Mouse (Mus musculus): ENCODE data around the gene Phf10.

GRCm38 (mm10) chr17:14907136-14907535 lies 53.9 kb downstream of the Phf10 start:
- TF ChIP-seq CTCF (IDR thresholded peaks at IDR 0.05; ENCODE audit: extremely low read depth, insufficient read length, insufficient replicate concordance, low read depth, low read length) (no peak), POLR2A (IDR thresholded peaks at IDR 0.05; ENCODE audit: low read depth, low read length) (no peak)
